Mouse (Mus musculus) stomach, postnatal 0 days (tissue): ENCODE results near the gene Osbpl8. TPM values are rescaled to one million over a fixed set of nuclear protein-coding genes. Genes with fewer than 3 reads are reported as not detected.

Experiments
- ATAC-seq: fragments of 200-750 bp; cut with Nextera tagmentation; 2 replicates; pipeline ENCODE4 v1.8.0; 2017; ENCODE audit not compliant: low FRiP score, low TSS enrichment
- DNase-seq: peaks from one replicate; pipeline ENCODE4 v3.0.0-alpha.2; 2016; ENCODE audit warnings: low spot score
- H3K27ac ChIP-seq: fragments of 300-500 bp; sonication (generic); replicated peaks from 2 replicates; pipeline ENCODE4 v1.5.1; 2014; ENCODE audit warnings: mild to moderate bottlenecking, control low read depth
- H3K27me3 ChIP-seq: fragments of 300-500 bp; sonication (generic); 2 replicates; pipeline ENCODE4 v1.6.1; 2014; ENCODE audit warnings: low read length; ENCODE audit not compliant: control insufficient read depth, insufficient read depth
- H3K36me3 ChIP-seq: fragments of 300-500 bp; sonication (generic); 2 replicates; pipeline ENCODE4 v1.6.1; 2014; ENCODE audit warnings: low read length, mixed read lengths; ENCODE audit not compliant: control insufficient read depth, insufficient read depth
- H3K4me1 ChIP-seq: fragments of 300-500 bp; sonication (generic); replicated peaks from 2 replicates; pipeline ENCODE4 v1.6.1; 2014; ENCODE audit warnings: antibody characterized with exemption; ENCODE audit not compliant: control insufficient read depth, insufficient read depth
- H3K4me2 ChIP-seq: fragments of 300-500 bp; sonication (generic); replicated peaks from 2 replicates; pipeline ENCODE4 v1.6.1; 2014; ENCODE audit warnings: low read depth, mild to moderate bottlenecking, control low read depth, moderate library complexity
- H3K4me3 ChIP-seq: fragments of 300-500 bp; sonication (generic); 2 replicates; pipeline ENCODE4 v1.5.1; 2014; ENCODE audit warnings: low read depth, low read length, control low read depth
- H3K9ac ChIP-seq: fragments of 300-500 bp; sonication (generic); 2 replicates; pipeline ENCODE4 v1.6.1; 2014; ENCODE audit warnings: mild to moderate bottlenecking, low read length, control low read depth, mixed read lengths
- H3K9me3 ChIP-seq: fragments of 300-500 bp; sonication (generic); 2 replicates; pipeline ENCODE4 v1.6.1; 2016; ENCODE audit warnings: low read length; ENCODE audit not compliant: control insufficient read depth
- CTCF ChIP-seq: IDR thresholded peaks from 2 replicates; pipeline ENCODE4 v1.5.1; 2016; ENCODE audit warnings: antibody characterized with exemption, low read depth, mild to moderate bottlenecking, moderate library complexity
- EP300 ChIP-seq: optimal IDR thresholded peaks from 2 replicates; pipeline ENCODE3; 2016; ENCODE audit warnings: antibody characterized with exemption
- WGBS: fragments of 180-500 bp; shearing (Covaris S2); extraction: QIAGEN DNeasy Blood & Tissue Kit; methylation state at CpG from one replicate; pipeline ENCODE4 v1.1.7; 2014; 5-methylcytosine and 5-hydroxymethylcytosine counted together
- polyA plus RNA-seq: library from polyadenylated mRNA; unstranded; fragments of >200 nt; fragmentation: Nextera tagmentation; extraction: Ambion mirVana; gene quantifications from 2 replicates; pipeline ENCODE4 v1.2.1, GENCODE M21; 2015

Osbpl8 gene
- polyA plus RNA-seq, 1 experiment from 2014 or later: 5.1 TPM

DNA sequence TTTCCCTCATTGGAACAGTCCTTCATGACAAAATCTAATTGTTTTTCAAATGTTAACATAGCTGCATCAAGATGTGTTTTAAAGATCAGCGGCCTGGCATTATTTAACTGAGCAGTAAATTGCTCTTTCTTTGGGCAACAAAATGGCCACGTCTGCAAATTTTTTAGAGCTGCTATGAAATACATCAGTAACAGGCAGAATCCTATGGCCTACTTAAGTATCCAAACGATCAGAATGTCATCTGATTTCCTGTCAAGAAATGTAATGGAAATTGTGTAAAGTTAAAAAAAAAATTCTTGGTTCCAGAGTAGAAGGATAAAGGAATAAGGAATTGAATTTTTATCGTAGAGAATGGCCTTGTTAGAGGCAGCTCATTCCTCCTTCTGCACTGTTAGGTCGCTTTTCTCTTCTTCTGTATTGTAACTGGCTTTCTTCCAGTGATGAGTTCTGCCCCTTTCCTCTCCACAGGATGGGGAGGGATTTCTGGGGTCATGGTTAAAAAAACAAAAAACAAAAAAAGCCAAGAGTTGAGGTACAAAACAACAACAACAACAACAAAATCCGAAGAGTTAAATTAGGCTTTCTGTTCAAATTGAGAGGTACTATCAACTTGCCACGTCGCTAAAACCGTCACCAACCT, 831 bp upstream of the Osbpl8 start:
- Histone ChIP-seq H3K4me2 (peak overlapping the region; percentile 64), H3K36me3 (no peaks in the 10 kb centered on the region), H3K4me3 (peak overlapping the region; percentile 89), H3K9me3 (no peaks in the 10 kb centered on the region), H3K27me3 (no peaks in the 10 kb centered on the region), H3K4me1 (no peaks in the 10 kb centered on the region), H3K9ac (peak overlapping the region; percentile 59; the same call in 1 of the 2 replicates), H3K27ac (peak overlapping the region; percentile 83)
- DNase-seq (no peak), ATAC-seq (no peak)
- no peak for TF ChIP-seq EP300
- no peak for TF ChIP-seq CTCF
- 30% methylated on average over 9 of the region's 9 CpGs for WGBS

DNA sequence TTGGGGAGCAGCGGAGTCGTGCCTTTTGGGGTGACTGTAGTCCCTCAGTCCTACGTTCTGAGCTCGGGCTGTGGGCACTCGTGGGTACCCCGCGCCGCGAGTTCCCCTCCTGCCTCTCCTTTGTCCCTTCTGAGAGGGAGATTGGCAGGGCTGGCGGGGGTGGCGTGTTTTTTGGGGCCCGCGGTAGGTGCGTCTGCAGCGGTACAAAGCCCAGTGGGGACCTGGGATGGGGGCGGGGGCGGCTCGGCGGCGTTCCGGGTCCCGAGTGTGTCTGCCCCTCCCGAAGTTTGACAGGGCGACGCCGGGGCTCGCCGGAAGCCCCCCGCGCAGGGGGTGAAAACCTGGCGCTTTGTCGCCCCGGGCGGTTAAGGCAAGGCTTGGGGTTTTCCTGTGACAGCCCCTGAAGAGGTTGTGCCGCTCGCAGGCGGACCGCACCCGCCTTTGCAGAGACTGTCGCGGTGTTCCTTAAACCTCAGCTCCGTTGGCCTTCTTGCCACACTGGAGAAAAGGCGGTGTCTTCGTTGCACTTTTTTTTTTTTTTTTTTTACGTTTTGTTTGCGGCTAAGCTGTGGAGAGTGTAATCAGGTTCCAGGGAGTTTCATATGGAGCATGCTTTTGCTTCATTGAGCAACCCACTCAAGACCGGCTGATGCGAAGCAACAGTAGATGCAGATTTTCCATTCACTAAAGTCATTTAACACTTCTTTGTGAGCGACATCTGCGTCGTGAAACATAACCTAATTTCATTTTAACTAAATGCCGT, 848 bp downstream of the Osbpl8 start:
- Histone ChIP-seq H3K4me3 (peak overlapping the region; percentile 89), H3K36me3 (no peaks in the 10 kb centered on the region), H3K9ac (peak overlapping the region; percentile 95), H3K4me1 (no peaks in the 10 kb centered on the region), H3K9me3 (no peaks in the 10 kb centered on the region), H3K27ac (peak overlapping the region; percentile 93), H3K27me3 (no peaks in the 10 kb centered on the region), H3K4me2 (peak overlapping the region; percentile 84)
- DNase-seq (peak; percentile 61), ATAC-seq (peak; percentile 66)
- no peak for TF ChIP-seq CTCF
- no peak for TF ChIP-seq EP300
- under 1% methylated on average over 51 of the region's 52 CpGs for WGBS

DNA sequence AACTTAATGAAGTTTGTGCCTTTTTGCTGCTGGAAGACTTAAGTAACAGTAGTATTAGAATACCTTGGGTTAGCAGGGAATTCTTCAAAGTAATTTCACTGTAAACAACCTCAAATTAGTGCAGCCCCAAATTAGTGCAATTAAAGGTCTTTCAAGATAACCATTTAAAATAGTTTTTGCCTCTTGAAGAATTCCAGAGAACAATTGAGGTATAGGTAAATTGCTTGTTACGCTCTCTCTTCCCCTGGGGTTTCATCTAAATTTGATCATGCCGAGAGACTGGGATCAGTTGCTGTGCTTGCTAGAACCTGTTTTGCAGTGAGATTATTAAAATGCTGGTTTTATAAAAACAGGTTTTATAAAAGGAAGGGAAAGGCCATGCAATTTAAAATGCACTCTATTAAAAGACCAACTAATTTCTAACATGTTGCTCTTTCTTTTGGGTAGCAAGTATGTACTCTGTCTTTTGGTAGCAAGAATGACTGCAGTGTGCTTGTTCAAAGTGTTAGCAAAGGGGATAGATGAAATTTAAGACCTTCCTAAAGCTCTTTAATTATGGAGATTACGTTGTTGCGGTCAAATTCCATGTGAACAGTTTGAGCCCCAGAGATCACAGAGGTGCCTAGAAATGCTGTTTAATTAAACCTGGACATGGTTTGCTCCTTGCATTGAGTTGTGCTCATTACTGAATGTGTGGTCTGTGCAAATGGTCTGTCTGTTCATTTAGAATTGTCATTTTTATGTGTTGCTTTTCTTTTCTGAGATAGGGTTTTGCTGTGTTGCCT, 1.7 kb downstream of the Osbpl8 start:
- Histone ChIP-seq H3K27me3 (no peaks in the 10 kb centered on the region), H3K9me3 (no peaks in the 10 kb centered on the region), H3K4me2 (peak overlapping the region; percentile 84), H3K9ac (no peak overlapping the region), H3K36me3 (no peaks in the 10 kb centered on the region), H3K4me1 (no peaks in the 10 kb centered on the region), H3K4me3 (peak overlapping the region; percentile 89), H3K27ac (no peak overlapping the region)
- 62% methylated on average over 4 of the region's 4 CpGs for WGBS
- ATAC-seq (no peak), DNase-seq (no peak)
- TF ChIP-seq EP300 (no peak), CTCF (no peak)

DNA sequence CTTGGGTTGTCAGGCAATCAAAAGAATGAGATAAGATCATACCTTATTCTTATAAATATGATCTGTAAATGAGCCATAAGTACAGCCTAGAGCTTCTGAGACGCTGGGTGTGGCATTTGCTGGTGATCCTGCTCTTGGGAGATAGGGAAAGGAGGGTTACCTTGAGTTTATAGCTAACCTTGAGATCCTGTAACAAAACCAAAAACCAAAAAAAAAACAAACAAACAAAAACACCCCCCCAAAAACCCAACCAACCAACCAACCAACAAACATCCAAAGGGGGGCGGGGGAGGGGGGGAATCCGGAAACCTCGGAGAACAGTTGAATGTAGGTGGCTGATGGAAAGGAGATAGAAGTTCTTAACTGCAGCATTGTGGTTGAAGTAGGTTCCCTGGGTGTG, 2.9 kb downstream of the Osbpl8 start:
- no peaks in the 10 kb centered on the region for H3K36me3 ChIP-seq
- H3K9me3 ChIP-seq: no peaks in the 10 kb centered on the region
- WGBS: 89% methylated on average over 4 of the region's 4 CpGs
- DNase-seq (no peak), ATAC-seq (no peak)
- no peaks in the 10 kb centered on the region for H3K4me1 ChIP-seq
- no peak overlapping the region for H3K9ac ChIP-seq
- TF ChIP-seq CTCF: no peak
- no peak for TF ChIP-seq EP300
- H3K27ac ChIP-seq: no peak overlapping the region
- H3K4me2 ChIP-seq: no peak overlapping the region
- H3K27me3 ChIP-seq: no peaks in the 10 kb centered on the region
- H3K4me3 ChIP-seq: no peak overlapping the region

- no peak overlapping the region for H3K4me3 ChIP-seq
- H3K27me3 ChIP-seq: no peaks in the 10 kb centered on the region
Measured at GRCm38 (mm10) chr10:111168305-111168704, 3.8 kb downstream of the Osbpl8 start.

More at GRCm38 (mm10) chr10:111168305-111168704, 3.8 kb downstream of the Osbpl8 start:
- no peak for TF ChIP-seq EP300
- Histone ChIP-seq H3K27ac (no peak overlapping the region), H3K9ac (no peak overlapping the region), H3K9me3 (no peaks in the 10 kb centered on the region), H3K4me2 (no peak overlapping the region), H3K36me3 (no peaks in the 10 kb centered on the region), H3K4me1 (no peaks in the 10 kb centered on the region)
- 82% methylated on average over 3 of the region's 3 CpGs for WGBS
- DNase-seq (no peak), ATAC-seq (no peak)
